Mouse (Mus musculus) fat pad, adult 2 months (tissue): ENCODE measurements around the gene Prickle2.

ENCODE experiments used
- DNase-seq: peaks from one replicate; pipeline ENCODE4 v3.0.0-alpha.2; 2011; ENCODE audit warnings: low read depth, low spot score; ENCODE audit errors: extremely low read depth

The Prickle2 gene

DNA sequence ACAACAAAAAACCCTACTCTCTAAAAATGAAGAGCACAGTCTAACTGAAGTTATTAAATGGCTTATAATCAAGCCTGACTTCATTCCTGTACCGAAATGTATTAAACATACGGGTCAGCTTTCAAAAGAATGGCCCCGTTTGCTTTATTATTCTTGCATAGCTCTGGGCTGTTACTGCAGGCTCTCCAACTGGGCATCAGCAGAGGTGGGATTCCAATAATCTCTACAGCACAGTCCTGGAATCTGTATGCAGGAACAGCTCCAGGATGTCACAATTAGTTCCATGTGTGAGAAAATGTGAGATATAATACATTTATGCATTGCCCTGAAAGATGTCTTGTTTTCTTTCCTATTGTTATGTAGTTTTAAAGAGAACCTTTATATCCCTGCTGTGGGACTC, 38.4 kb downstream of the Prickle2 start:
- DNase-seq, result no peak

DNA sequence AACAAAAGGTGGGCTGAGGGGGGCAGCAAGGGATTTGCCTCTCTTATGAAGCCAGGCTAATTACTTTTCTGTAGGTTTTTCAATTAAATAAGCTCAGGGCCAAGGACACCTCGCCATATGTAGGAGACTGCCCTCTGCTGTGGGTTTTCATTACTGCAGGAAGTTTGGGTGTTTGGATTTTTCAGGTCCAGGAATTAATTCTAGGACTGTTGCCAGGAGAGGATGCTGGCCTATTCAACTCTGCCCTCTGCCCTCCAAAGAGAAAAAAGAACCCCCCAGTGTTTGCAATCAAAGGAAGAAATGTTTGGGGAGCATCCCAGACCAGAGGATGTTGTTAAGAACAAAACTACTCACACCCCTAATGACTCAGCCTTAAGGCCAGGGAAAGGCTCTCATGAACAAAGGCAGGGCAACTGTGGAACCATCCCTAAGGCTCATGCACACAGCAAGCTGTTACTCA, 40.4 kb downstream of the Prickle2 start:
- no peak for DNase-seq

DNA sequence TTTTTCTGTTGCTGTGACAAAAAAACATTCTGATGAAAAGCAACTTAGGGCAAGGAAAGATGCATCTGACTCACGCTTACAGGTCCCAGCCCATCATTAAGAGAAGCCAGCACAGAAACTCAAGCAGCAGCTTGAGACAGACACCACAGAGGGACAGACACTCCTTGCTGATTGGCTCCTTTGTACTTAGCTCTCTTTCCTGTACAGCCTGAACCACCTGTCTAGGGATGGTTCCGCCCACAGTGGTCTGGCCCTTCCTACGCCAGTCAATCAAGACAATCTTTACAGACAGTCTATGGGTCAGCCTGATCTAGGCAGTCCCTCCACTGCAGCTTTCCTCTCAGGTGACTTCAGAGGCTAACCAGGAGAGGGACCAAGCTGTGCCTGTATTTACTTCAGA, 42.1 kb downstream of the Prickle2 start:
- no peak for DNase-seq

DNA sequence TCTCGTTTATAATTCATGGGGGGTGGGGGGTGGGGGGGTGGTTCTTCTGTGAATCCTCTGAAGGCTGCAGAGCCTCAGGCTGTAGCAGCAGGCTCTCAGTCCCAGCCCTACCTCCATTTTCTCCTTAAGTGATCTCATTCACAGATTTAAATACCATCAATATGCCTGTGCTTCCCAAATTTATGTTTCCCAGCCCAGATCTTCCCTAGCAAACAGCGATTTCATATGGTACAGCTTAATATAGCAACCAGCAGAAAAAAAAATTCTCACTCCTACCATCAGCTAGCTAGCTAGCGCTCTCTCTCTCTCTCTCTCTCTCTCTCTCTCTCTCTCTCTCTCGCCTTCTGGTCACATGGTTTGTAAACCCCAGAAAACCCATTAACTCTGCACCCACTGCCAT, 42.5 kb downstream of the Prickle2 start:
- DNase-seq, result no peak

DNA sequence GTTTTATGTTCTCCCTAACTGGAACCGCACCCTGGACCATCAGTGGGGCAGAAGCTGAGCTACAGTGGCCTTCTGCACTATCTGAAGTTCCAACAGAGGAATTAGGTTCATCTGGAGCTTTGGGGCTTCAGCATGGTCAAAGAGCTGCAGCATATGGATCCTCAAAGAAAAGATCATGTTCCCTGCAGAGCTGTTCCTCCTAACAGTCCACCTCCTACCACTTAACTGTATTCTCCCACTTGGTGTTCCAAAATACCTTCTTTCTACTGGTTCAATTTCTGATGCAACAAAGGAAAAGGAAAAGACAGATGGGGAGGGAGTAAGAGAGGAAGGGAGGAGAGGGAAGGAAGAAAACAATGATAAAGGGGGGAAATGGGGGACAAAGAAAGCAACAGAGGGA, 56.9 kb downstream of the Prickle2 start:
- DNase-seq, result no peak

DNA sequence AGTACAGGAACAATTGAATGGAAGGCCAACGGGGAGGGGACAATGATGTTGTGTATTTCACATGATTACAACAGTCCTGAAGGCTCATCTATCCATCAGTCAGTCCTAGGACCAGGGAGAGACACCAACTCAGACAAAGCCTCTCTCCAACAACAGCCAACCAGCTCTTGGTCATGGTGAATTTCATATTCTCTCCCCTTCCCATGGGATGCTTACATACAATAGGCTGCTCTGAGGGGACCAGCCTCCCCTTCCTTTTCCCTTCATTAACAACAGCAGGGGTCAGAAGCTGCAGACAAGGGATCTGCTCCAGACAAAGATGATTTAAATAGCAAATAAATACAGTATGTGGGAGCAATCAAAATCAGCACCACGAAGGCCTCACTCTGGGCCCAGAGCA, 57.4 kb downstream of the Prickle2 start:
- no peak for DNase-seq

DNA sequence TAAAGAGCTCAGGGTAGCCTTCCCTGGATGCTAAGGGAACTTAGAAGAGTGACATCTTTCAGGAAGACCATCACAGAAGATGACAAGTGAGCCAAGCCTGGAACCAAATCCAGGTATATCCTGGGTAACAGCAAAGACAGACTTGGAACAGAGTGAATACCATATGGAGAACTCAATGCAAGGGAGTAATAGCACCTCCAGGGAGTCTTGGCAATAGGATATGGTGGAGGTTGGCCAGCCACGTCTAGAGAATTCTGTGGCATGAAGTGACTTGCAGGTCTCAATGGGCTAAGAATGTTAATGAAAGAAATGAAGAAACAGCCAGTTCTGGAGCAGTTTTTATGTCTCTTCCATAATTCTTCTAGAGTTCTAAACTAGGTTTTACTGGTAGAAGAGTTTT, 63.0 kb downstream of the Prickle2 start:
- DNase-seq, result peak; percentile 55

DNA sequence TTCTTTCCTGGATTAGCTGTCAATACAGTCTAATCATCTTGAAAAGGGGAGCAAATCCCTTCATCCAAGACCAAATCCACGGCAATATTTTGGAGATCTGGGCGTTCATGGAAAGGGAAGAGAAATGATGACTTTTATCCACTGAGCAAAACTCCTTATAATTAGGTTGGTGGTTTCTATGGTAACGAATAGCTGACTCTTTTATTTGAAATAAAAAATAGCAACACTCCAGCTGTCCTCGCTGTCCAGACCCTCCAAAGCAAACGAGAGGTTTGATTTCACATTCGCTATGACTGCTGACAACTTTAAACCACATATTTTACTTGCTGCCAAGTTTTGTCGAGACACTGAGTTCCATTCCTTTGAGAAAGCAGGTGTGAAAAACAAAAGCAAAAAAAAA, 64.0 kb downstream of the Prickle2 start:
- no peak for DNase-seq

DNA sequence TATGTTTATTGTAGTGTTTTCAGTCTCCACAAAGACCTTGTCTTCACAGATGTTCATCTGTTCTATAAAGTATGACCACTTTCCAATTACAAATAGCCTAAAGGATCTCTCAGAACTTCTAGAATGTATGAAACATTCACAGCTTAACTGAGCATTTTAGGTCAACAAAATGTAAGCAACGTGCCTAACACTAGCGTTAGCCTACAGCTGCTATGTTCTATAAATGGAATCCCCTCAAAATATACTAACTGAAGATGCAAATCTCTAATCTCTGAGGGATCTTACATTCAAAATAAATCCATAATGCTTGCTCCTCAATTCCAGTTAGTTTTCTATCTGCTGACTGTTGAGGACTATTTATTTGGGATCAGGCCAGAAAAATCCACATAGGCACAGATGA, 65.1 kb downstream of the Prickle2 start:
- no peak for DNase-seq

DNA sequence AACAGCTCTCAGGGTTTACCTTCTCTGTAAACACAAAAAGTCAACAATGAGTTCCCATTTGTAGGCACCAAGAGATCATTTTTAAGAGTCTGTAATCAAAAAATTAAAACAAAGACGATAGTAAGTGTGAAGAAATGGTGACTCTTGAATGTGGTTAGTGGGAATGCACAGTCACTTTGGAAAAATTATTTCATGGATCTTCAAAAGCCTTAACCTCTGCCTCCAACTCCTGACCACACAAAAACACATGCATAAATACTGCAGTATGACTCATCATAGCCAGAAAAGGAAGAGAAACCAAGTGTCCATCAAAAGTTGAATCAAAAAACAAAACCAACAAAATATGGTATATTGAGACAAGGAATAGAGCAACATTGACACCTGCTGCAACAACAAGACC, 69.5 kb downstream of the Prickle2 start:
- DNase-seq, result no peak

DNA sequence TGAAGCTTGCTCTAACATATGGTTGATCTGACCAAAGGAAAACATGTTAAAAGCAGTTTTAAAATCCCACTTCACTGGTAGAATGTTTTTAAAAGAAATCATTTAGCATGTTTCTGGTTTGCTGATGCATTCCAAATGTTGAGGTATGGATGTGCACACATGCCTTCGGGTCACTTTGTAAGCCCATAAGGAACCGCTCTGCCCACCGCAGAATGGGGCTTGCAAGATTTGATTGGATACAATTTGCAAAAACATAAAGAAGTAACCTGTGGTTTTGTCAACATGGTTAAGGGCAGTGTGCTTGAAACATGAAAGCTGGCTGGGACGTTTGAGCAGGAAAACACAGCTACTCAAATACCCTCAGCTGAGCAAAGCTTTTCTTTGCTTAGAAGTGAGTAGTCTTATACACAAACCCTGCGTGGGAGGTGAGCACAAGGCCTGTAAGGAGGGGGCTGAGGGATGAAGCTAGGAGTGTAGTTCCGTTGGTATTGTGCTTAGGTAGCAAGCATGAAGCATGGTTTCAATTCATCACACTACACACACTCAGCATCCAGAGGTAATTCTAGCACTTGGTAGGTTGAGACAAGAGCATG, 71.0 kb downstream of the Prickle2 start:
- no peak for DNase-seq

DNA sequence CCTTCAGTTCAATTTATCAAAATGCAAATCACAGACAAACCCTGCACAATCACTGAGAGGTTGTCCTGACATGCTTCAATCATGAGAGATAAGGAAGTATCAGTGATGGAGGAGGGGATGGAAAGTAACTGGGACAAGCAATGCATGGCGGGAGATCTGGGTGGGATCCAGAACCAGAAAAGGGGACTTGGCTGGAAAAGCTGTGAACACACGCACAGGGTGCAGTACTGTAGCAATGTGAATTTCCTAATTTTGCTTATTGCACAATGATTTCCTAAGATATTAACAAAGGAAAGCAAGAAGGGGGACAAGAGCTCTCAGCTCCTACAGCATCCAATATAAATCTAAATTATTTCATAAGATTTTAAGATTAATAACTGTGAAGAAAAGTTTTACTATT, 75.0 kb downstream of the Prickle2 start:
- no peak for DNase-seq

DNA sequence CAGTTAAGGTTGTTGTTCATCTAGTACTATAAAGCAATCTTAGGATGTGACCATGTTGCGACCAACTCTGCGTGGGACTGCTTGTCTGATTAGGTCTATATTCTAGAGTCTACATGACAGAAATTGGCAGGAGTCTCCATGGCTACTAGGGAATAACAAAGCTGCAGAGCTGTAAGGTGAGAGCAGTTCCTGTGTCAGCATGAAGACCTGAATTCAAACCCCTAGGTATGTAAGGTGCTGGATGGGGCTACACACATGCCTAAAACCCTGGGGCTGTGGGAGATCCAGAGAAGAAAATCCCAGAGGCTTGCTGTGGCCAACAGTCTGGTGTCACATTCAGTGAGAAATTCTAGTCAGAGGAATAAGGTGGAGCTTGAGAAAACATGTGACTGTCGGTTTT, 78.2 kb downstream of the Prickle2 start:
- DNase-seq, result no peak

DNA sequence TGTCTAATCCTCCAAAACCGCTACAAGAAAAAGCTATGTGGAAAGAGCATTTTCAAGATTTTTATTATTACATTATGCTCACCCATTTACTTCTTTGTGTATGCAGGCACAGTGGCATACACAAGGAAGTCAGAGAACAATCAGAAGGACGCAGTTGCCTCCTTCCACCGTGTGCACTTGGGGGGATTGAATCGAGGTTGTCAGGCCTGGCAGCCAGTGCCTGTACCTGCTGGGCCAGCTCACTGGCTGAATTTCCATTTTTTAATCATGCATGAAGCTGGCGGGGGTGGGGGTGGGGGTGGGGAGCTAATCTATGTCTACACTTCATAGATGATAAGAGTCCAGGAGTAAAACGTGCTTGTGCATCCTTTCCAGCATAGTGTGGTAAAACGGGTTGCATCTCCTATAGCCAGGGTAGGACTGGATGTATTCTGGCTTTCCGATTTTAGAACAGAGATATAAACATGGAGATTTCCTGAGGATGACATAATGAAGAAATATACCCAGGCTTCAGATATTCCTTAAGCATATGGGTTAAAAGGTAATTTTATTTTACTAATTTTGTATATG, 78.8 kb downstream of the Prickle2 start:
- no peak for DNase-seq

DNA sequence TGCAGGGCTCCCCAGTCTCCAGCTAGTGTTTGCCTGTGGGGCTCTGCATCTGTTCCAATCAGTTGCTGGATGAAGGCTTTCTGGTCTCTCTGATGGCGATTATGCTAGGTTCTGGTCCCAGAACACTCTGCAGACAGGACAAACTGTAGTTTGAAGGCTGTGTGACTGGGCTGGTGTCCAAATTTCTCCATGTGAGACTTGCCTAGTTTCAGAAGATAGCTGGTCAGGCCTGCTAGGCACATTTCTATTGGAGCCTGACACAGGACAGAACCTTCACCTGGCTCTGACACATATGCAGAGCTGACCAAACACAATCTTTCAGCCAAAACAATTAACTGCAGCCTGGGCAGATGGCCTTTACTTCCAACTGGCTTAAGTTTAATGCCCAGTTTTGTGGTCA, 80.0 kb downstream of the Prickle2 start:
- DNase-seq, result no peak

DNA sequence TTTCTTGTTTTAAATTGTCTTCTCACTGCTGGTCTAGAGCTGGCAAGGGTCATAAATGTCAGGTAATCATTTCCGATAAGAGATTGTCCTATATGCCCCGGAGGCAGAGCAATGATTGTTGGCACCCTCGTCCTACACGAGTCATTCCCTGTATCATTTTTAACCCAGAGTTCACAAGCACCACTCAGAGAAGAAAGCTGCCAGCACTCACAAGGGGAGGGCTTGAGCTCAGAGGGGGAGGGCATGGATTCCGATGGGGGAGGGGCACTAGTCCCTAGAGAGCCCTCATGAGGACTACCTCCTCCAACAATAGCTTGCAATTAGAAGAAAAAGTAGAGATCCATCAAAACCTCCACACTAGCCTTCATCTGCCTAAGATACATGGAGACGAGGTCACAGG, 81.6 kb downstream of the Prickle2 start:
- no peak for DNase-seq

DNA sequence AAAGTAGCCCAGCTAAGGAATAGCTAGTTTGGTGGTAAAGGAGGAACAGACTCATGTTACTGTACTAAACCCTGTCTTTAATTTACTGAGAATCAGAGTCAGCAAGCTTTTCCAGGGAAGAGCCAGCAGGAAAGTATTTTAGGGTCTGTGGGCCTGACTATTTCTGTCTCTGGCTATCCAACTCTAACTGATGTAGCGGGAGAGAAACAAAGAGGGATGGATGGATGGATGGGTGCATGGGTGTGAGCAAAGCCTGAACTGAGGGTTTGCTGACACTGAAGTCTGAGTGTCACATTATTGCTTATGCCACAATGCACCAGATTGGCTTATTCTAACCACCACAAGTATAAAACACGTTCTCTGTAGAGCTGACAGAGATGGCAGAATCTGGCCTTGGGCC, 88.8 kb downstream of the Prickle2 start:
- no peak for DNase-seq

DNA sequence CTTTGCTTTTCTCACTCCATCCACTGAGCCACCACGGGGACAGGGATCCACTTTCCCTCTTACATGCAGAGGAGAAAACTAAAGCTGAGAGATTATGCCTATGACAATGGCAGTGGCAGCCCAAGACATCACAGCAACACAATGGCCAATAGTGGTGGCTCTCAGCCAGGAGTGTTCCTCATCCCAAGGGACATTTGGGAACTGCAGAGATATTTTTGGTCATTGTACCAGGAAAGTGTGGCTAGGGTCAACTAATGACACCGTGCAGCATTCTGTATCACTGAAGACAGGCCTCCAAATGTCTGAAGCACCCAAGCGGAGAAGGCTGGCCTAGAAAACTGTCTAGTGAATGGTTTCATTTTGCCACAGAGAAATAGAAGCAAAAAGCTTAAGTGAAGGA, 91.2 kb downstream of the Prickle2 start:
- no peak for DNase-seq

DNA sequence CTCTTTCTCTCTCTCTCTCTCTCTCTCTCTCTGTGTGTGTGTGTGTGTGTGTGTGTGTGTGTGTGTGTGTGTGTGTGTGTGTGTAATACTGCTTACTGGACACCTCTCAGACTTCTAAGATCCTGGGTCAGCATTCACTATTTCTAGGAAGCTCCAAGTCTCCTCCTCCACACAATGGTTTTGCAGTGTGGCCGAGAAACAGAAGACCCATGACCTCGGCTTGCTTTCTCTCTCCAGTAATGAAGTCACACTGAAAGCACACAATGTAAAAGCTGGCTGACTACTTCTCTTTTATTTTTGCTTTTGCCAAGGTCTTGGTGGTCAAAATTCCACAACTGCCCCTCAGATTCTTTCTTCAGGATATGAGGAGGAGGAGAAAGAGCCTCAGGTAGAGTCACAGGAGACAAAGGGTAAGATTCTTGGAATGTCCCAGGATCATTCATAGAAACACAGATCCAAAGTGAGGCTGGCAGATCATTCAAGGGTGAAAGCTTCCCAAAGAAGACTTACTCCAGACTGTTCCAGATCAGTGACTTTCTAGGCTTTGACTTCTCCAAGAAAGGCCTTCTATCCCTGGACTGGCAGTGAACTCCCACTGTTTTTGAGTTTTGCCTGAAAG, 93.7 kb downstream of the Prickle2 start:
- DNase-seq, result no peak

DNA sequence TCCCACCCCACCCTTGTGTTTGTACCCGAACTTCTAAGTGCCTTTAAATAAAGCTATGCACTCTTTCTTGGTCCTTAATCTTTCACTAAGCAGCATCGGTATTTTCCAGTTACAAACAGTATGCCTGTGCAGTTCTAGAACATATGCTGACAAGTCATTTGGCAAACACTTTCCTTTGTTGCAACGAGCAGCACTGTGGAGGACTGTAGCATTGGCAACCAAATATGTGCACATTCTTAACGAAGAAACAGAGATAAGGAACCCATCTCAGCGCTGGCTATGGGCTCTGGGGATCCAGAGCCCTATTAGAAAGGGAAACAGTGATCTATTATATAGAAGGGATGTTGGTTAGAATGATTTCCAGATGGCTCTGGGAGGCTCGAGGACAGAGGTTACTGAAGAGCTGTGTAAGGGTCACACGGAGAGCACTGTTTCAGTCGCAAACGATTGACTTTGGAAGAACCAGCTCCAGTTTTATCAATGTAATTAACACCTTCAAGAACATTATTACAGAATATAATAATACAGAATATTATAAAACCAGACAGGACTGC, 96.2 kb downstream of the Prickle2 start:
- DNase-seq, result no peak

DNA sequence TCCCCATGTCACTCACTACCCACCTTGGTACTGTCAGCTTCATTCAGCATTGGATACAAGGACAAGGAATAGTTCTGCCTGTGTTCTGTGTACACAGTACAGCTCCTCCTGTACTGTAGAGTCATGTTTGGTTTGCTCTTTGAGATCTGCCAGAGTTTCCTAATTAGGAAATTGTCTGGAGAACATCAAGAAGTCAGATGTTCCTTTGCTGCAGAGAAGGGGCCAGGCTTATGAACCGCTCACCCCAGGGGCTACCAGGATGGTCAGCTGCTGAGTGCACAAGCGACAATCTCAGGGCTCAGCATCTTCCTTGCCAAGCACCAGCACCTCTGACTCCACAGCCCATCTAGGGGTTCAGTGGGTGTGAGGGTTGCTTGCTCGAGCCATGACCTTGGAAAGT, 96.9 kb downstream of the Prickle2 start:
- DNase-seq, result no peak

DNA sequence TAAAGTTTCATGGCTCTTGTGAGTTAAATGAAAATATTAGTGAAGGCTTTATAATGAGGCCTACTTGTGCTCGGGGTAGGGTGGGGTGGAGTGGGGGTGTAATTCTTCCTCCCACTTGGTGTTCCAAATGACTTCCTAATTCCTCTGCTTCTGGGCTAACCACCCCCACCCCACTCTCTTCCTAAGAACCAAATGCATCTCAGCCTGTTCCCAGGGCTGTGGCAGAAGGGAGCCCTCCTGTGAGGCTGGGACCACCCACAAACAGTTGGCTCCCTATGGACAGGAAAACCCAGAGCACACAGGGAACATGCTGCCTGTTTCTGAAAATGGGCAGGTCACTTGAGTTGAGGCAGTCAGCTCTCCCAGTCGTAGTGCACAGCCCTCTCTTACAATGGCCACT, 100.8 kb downstream of the Prickle2 start:
- DNase-seq, result no peak

DNA sequence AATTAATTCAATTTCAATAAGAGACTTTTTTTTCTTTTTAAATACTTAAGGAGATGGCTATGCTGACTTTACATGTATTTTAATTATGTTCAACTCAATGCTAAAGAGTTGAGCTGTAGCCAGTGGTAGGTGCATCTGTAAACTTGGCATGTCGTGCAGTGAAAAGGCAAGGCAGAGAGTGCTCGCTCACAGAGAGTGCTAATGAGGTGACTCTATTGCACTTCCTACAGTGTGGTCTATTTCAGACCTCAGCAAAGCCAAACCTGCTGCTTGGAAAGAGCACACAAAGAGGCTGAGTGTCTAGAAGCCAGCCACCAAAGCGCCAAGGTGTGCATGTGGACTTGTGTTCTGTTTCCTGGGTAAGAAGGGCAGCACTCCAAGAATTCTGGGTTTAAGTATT, 109.6 kb downstream of the Prickle2 start:
- no peak for DNase-seq
